Mouse (Mus musculus): ENCODE results near the gene Dedd2.
A peak's percentile ranks its signal among the peaks of the same experiment; 100 is the strongest.

GRCm38 (mm10) chr7:25241062-25241461 lies 20.6 kb upstream of the Dedd2 start:
- TF ChIP-seq CTCF (IDR thresholded peaks at IDR 0.05; ENCODE audit: insufficient read depth, low read depth, low read length), result peak; percentile 75
- no peak for TF ChIP-seq POLR2A (IDR thresholded peaks at IDR 0.05; ENCODE audit: insufficient read depth, low read depth, low read length)

Measured in olfactory bulb, adult 2 months (tissue).